Mouse (Mus musculus) c-Kit-positive CD71-positive TER-119-positive erythroid progenitor cells, embryonic 14.5 days (primary cell): ENCODE data around the gene Slc17a1.

Source experiments
- DNase-seq: peaks from one replicate; pipeline ENCODE4 v3.0.0-alpha.2; 2013; ENCODE audit warnings: low spot score

Gene Slc17a1

DNA sequence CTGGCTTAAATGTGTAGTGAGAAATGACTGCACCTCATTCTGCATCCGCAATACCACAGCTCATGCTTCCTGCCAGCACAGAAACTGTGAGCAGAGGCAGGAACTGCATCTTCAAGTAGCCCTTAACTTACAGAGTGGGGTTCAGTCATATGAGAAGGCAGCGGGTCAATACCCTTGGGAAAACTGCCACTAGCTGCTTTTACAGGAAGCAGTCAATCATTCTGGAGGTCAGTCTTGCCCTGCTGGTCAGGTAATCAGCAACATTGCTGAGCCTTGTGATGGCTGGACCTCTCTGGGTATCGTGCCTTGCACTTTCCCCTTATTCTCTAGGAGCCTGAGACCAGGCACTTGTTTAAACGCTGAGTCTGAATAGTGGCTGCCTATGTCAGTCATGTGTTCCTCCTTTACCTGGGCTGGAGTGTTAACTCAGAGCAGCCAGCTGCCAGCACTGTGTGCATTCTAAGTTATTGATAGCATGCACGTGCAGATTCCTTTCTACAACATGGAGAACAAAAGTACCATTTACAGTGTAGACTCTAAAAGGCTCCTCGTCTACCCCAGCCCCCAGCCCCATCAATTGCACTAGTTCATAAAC, 21.6 kb downstream of the Slc17a1 start:
- DNase-seq, result no peak

DNA sequence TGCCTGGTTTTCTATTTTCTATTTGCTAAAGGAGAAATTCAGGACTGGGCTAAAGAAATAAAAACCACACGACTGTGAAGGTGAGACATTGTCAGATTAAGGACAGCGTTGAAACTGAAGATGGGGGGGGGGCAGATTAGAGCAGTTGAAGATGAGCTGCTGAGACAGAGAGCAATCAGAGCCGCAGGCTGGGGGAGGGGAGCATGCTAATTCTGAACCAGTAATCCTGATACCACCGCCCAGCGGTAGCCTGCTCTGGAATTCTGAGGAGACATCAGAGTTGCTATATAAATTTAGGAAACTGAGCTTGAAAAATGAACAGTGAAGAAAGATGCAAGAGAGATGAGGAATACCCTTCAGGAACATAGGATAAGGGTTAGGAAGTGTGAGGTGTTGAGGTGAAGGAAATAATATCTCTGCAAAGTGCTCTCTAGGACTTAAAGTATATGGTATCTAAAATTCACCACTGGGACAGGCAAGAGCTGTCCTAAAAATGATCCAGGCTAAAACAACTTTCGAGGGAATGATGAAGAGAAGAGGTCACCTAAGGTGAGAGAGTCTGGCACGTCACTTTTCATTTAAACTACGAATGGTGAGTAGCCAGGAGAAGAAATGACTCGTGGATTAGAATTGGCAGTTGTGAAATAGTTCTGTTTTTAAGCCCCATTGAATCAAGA, 25.2 kb downstream of the Slc17a1 start:
- no peak for DNase-seq

DNA sequence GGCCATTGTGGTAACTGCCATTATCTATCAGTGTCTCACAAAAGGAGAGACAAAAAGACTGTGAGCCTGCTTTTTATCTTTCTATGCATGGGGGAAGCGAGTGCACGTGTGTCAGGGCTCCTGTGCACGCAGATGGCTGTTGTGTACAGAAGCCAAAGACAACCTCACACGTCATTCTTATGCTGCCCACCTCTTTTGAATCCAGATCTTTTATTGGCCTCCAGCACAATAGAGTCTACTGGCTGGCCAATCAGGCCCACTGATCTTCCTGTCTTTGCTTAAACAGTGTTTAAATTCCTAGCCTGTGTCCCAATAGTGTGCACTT, 25.7 kb downstream of the Slc17a1 start:
- DNase-seq, result no peak

DNA sequence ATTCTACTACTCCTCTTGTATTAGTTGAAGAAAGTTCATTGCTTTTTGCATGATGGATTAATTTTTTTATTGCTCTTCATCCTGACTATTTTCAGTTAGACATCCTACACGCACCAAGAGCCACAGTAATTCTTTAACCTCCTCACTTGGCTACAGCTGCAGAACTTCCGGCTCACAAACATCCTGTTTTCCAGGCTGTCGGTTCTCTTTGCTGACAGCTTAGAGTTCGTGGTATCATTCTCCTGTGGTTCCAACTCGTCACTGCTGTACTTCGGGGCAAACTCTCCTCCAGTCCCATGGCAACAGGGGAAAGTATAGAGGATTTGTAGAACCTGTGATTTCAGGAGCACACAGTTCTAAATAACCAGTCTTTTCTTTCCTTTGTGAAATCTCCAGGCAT, 30.7 kb downstream of the Slc17a1 start:
- DNase-seq, result no peak

DNA sequence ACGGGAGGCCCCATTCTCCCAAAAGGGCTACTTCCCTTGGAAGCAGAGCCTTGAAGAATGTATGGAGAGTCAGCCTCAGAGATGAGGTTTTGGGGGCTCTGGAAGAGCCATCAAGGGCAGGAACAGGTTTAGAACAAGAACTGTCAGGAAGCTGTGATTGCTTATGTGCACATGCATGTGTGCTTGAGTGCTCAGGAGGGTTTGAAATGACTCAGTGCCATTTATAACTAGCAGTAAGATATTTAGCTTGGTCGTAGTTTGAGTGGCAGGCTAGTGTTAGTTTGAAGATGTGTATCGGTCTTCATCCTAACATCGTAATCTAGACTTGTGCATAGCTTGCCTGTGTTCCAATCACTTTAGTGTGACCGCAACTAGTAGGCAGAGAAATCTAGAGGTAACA, 39.4 kb downstream of the Slc17a1 start:
- DNase-seq, result no peak

DNA sequence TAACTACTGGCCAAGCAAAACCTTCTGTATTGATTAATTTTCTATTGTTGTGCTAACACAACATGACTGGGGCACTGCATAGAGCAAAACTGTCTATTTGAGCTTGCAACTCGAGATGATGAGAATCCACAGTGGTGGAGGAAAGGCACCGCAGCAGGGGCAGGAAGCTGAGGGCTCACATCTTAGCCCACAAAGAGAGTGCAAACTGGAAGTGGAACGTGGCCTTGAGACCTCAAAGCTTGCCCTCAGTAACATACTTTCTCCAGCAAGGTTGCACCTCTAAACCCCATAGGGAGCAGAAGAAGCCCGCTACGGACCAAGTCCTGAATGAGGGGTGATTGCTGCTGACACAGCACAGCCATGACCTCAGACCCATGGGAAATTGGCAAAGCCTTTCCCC, 42.6 kb downstream of the Slc17a1 start:
- DNase-seq, result no peak

DNA sequence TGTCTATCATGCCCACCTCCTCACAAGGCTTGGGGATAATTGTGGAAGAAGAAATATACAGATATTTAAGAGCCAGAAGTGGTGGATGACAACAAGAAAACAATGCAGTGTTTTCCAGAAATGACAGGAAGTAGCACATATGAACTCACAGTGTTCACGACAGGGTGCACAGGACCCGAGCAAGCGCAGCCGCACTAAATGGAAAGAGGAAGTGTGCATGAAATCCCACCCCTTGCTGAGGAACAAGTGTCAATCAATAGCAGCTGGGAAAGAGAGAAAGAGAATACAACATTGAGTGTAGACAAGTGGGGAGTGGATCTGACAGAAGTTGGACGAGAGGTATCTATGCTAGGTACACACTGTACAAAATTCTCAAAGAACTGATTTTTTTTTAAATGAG, 43.8 kb downstream of the Slc17a1 start:
- no peak for DNase-seq

DNA sequence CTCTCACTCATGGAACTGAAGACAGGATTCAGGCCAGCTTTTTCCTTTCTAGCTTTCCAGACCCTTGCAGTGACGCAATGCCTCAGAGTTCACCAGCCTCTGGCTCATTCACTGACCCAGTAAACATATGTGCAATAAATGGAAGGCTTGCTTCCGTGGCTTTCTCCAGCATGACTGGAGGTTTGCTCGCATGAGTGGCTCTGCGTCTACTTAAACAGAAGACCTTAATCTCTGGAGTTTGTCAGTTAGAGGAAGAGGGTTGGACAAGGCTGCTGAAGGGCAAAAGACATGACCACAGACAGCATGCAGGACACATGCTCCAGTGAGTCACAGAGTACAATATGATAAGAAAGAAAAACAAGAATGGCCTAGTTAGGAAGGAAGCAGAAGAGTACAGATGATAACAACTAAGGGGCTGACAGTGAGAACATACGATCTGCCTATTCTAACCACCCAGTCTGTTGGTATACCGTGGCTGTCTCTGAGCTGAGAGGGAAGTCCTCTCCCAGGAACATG, 46.3 kb downstream of the Slc17a1 start:
- DNase-seq, result peak; percentile 15

DNA sequence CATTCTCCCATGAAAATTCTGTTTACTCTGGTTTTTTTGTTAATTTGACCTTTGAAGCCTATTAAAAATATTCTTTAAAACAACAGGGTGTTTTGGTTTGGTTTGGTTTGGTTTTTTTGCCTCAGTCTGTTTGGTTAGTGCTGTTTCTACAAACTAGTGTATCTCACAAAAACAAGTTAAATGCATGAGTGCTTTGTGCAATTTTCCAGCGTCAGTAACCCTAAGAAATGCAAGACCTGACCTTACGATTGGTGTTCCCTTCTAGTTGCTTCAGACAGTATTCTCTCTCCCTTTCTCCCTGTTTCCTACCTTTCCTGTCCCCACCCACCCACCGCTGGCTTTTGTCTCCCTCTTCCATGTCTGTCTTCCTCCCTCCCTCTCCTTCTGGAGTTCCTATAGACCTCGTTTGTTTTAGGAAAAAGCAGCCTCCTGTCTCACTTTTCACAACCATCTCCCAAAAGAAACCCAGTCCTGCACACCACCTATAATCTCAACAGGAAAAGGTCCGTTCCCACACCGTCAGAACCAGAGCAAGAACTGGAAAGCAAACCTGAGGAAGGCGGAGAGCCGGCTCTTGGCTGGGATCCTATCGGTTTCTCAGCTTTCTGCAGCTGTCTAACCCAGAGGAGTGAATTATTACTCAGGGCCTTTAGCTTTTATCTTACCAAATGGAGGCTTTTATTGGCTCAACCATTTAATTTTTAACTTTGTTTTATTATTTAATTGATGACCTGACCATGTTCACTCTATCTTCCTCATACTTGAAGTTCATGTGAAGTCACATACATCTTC, 47.0 kb downstream of the Slc17a1 start, which contains the start of gene Slc17a4:
Gene Slc17a4, minus strand, starts transcription at position 634 of the 792 bp plus-strand sequence.
- no peak for DNase-seq

DNA sequence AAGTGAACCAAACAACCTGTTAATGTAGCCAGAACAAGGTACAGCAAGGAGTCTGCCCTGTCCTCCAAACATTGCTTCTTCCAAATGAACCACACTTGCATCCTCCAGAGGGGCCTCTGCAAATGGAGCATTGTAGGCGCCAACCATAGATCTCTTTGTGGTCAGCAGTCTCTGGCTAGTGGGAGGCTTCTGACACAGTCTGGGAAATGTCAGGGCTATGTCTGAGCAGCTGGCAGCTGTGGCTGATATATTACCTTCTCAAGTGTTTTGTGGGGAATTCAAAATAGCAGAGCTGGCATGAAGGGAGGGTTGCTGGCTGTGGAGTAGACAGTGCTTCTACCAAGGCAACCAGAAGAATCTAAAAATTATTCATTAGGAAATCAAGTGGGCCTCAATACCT, 48.6 kb downstream of the Slc17a1 start:
- no peak for DNase-seq

DNA sequence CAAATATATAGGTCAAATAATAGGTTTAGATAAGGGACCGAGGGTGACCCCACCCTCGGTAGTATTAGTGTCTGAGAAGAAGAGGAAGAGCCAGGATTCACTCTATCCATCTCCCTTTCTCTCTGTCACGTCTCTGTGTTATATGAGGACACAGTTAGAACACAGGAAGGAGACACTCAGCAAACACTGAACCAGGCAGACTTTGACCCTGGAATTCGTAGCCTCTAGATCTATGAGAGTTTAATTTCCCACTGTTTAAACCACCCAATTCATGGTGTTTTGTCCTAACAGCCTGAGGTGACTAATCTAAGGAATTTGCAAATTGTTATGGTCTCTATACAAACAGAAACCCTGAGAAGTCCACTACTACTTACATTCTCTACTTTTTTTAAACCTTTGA, 50.1 kb downstream of the Slc17a1 start:
- DNase-seq, result no peak

DNA sequence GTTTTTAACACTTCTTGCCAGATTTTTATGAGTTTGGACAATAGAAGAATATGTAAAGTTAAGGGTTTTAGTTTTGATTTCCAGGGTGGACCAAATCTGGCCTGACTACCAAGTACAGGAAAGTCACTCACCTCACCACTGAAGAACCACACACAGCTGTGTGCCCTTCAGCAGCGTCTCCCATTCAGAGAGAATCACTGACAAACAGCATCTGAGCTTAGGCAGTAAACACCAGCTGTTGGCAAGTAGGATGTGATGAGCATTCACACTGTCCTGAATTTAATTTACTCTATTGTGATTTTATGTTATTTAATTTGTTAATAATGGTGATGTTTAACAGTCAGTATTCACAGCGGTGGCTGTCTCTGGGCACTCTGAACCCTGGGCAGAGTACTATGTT, 58.2 kb downstream of the Slc17a1 start:
- DNase-seq, result no peak

DNA sequence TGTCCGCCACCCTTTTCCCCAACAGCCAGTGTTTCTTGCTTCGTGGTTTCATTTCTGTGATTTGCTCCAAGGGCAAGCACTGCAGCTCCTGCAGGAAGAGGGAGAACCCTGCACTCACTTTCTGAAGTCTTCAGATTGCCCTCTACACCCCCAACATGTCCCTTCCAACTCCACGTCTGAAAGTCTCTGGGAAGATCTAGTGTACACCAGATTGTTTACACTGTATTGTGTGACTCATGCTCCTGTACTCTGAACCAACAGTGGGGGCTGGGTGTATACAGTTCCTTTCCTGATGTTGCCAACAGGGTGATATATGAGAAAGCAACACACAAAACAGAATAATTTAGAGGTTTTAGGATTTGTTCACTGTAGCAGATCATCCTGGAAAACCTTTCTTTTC, 61.1 kb downstream of the Slc17a1 start:
- no peak for DNase-seq

DNA sequence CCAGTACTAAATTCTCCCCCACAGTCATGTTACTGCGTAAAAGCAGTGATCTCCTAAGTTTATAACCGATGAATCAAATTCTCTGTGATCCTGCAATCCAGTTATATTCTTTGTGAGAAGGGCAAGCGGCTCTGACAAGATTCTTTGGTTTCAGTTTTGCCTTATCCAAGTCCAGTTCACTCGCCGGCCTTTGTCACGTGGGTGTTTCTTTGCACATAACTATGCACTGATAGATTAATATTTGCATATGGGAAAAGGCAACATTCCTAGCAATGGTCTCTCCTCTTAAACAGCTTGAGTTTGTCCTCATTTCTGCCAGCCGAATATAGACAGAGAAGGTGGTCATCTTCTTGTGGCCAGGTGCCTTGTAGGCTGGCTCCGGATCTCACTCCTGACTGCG, 62.9 kb downstream of the Slc17a1 start:
- no peak for DNase-seq

DNA sequence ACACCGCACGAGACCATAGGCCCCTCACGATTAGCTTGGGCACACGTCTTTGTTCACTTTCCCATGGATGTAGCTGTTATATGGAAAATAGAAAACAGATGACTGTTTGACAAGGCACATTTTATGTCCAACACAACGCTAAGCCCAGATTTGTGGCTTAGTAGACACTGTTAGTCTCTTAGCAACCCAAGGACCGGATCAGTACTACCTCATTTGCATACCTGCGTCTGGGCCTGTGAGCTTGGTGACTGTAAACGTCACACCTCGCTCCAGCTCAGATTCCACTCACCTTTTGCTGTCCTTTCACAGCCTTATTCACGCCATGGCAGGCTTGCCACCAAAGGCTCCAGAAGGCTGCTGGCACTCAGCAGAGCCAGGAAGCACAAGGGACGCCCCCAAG, 63.4 kb downstream of the Slc17a1 start:
- DNase-seq, result no peak

DNA sequence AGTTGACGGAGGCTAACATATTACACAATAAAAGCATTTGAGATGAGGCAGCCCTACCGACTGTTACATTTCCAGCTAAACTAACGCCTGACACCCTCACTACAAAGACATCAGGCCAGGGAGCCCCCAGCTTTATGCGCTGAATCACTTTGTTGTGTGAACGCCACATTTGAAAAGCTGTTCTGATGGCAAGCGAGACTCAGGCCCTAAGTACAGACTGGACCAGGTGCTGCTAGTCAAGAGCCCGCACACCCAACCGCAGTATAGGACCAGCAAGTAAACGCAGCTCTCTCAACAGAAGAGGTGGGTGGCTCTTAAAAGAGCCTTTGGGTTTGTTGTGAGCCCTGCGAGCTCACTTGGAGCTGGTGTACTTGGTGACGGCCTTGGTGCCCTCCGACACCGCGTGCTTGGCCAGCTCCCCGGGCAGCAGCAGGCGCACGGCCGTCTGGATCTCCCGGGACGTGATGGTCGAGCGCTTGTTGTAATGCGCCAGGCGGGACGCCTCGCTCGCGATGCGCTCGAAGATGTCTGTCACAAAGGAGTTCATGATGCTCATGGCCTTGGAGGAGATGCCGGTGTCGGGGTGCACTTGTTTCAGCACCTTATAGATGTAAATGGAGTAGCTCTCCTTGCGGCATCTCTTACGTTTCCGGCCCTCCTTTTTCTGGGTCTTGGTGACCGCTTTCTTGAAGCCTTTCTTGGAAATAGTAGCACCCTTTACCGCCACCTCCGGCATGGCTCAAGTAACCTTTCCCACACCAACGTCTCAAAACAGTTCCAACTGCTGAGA, 66.1 kb downstream of the Slc17a1 start, which contains the start of gene Hist1h2ba:
Gene Hist1h2ba, minus strand, starts transcription at position 736 of the 790 bp plus-strand sequence.
- peak; percentile 6 for DNase-seq

DNA sequence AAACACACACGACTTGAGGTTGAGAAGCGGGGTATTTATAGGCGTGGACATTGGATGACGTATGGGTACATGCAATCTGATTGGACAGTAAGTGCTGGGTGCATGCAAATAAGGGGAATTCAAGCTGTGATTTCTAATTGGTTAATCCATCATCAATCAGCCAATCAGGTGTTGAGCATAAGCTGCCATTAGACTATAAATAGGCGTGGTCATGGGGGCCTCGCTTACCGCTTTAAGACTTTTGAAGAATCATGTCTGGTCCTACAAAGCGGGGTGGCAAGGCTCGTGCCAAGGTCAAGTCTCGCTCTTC, 66.6 kb downstream of the Slc17a1 start, which contains the start of gene Hist1h2aa:
Gene Hist1h2aa, plus strand, starts transcription at position 252 of the 310 bp plus-strand sequence.
- no peak for DNase-seq

DNA sequence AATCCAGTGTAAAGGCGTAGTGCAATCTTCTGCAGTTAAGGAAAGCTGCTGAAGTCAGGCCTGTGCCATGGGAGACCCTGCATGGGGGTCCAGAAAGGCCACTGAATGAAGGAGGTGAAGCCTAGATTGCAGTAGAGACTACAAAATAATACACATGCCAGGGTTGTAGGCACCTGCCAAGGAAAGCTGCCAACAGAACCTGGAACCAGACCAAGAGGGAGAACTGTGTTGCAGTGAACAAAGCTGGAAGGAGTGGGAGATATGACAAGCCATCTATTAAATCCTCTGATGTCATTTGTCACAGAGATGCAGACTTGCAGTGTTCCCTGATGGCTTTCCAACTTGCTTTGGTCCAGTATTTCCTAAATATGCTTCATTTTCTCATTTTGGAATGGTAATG, 71.1 kb downstream of the Slc17a1 start:
- DNase-seq, result no peak

DNA sequence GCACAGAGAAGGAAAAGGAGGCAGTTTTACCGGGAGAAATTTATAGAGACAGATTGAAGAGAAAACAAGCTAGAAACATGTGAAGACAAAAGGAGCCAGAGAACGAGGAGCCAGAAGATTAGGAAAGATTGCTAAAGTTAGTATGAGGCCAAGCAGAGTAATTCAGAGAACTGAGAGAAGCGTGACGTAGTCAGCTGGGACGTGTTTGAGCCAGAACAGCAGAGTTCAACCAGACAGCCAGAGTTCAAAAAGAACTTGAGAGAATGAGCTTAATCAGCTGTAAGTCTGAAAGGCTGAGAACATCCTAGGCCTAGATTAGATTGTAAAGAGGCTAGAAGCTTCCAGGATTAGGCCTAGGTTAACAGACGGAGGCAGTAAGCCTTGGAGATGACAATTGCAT, 72.7 kb downstream of the Slc17a1 start:
- DNase-seq, result no peak

DNA sequence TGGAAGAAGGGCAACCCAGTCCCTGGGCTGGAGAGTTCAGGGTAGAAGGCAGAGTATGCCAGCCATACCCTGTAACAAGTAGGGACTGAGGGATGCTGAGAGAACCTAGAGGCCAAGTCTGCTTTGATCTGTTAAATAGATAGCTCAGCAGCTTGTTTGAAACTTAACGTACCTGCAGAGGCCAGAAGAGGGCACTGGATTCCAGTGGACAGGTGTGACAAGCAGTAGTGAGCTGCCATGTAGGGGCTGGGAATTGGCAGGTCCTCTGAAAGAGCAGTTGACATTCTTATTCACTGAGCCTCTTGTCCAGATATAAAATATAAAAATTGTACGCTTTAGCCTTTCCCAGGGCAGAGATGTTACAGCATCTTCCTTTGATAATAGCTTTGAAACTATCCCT, 75.3 kb downstream of the Slc17a1 start:
- no peak for DNase-seq
